Mouse (Mus musculus): ENCODE data around the gene Mccc2.

GRCm38 (mm10) chr13:99989592-99989991 is 25.8 kb downstream of the Mccc2 start:
- TF ChIP-seq CTCF (IDR thresholded peaks at IDR 0.05; ENCODE audit: low read depth) (no peak), EP300 (IDR thresholded peaks at IDR 0.05; ENCODE audit: low read depth) (no peak)

Measured in liver, postnatal 0 days (tissue).